Mouse (Mus musculus): Measurements from ENCODE around the gene Itga9. TPM values are rescaled to one million over a fixed set of nuclear protein-coding genes. Genes with fewer than 3 reads are reported as not detected.
A peak's percentile ranks its signal among the peaks of the same experiment; 100 is the strongest.

Itga9 gene
- polyA plus RNA-seq, 1 experiment: 9.0 TPM

DNA sequence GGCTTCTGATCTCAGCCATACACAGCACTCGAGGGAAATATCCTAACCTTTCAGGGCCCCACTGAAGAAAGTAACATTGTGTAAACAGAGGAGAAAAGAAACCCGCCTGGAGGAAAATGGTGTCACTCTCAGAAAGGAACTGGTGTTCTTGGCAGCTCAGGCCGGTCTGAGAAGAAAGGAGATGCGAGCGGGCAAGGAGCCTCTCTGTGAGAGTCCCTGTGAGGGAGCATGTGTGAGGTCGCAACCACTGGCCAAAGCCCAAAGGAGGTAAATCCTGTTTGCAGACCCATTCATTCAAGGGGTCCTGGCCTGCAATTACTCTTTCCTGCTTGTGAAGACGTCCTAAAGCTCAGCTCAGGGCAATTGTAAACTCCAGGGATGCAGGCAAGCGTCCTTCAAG is 308.1 kb downstream of the Itga9 start:
- Histone ChIP-seq H3K27me3 (ENCODE audit: control insufficient read depth, insufficient read depth, low read length) (no peaks in the 10 kb centered on the region), H3K27ac (ENCODE audit: control insufficient read depth, insufficient read depth, low read length) (no peak overlapping the region), H3K4me3 (ENCODE audit: control insufficient read depth, insufficient read depth, low read length) (no peak overlapping the region), H3K36me3 (ENCODE audit: control insufficient read depth, insufficient read depth, low read length) (no peaks in the 10 kb centered on the region), H3K4me1 (replicated peaks; ENCODE audit: control insufficient read depth, insufficient read depth, low read length) (0 out of 2 replicates have a peak, but pooled peaks cover 4% of the 10 kb centered on the region)
- no peak for DNase-seq
- TF ChIP-seq CTCF (IDR thresholded peaks at IDR 0.05; ENCODE audit: borderline replicate concordance, control insufficient read depth, extremely low read depth, insufficient read depth, low read length, poor library complexity): no peak
- TF ChIP-seq POLR2A (IDR thresholded peaks at IDR 0.05; ENCODE audit: control insufficient read depth, extremely low read depth, insufficient read depth, low read length, poor library complexity): no peak
- 90% methylated on average over 8 of the region's 8 CpGs for WGBS

DNA sequence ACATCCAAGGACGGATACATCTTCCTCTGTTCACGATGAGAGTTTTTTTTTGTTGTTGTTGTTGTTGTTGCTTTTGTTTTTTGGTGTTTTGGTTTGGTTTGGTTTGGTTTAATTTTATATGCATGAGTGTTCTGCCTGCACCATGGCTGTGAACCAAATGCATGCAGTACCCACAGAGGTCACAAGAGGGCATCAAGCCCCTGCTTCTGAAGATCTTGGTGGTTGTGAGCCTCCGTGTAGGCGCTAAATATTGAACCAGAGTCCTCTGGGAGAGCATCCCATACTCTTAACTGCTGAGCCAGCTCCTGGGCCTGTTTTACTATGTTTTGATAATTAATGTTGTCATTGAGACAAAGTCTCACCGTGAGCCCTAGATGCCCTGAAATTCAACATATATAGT is 308.8 kb downstream of the Itga9 start:
- no peaks in the 10 kb centered on the region for H3K27me3 ChIP-seq (ENCODE audit: control insufficient read depth, insufficient read depth, low read length)
- 80% methylated on average over 5 of the region's 5 CpGs for WGBS
- DNase-seq: peak; percentile 41
- 0 out of 2 replicates have a peak, but pooled peaks cover 4% of the 10 kb centered on the region for H3K4me1 ChIP-seq (replicated peaks; ENCODE audit: control insufficient read depth, insufficient read depth, low read length)
- H3K36me3 ChIP-seq (ENCODE audit: control insufficient read depth, insufficient read depth, low read length): no peaks in the 10 kb centered on the region
- H3K27ac ChIP-seq (ENCODE audit: control insufficient read depth, insufficient read depth, low read length): no peak overlapping the region
- TF ChIP-seq POLR2A (IDR thresholded peaks at IDR 0.05; ENCODE audit: control insufficient read depth, extremely low read depth, insufficient read depth, low read length, poor library complexity) (no peak), CTCF (IDR thresholded peaks at IDR 0.05; ENCODE audit: borderline replicate concordance, control insufficient read depth, extremely low read depth, insufficient read depth, low read length, poor library complexity) (no peak)
- H3K4me3 ChIP-seq (ENCODE audit: control insufficient read depth, insufficient read depth, low read length): no peak overlapping the region

DNA sequence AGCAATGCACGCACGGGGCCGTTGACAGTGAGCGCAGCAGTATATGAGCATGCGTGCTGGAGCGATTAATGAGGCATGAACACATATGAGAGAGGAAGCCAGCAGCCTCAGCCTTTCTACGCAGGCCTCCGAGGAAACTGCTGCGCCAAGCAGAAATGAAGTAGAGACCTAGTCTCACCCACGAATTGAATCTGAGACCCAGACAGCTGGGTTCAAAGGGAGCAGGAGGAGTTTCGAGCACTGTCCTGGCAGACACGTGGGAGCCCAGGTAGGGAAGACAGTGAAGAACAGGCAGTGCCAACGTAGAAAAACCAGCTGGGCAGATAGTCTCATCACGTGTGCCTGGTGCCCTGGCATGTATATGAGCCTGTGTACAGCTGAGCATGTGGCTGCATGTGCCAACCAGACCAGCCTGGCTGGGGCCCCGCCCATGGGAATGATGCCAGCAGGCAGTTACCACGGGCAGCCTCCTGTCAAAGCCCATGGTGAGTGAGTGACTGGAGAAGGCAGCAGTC is 313.2 kb downstream of the Itga9 start:
- no peak overlapping the region for H3K27ac ChIP-seq (ENCODE audit: control insufficient read depth, insufficient read depth, low read length)
- WGBS: 80% methylated on average over 16 of the region's 16 CpGs
- DNase-seq: no peak
- H3K27me3 ChIP-seq (ENCODE audit: control insufficient read depth, insufficient read depth, low read length): no peaks in the 10 kb centered on the region
- no peaks in the 10 kb centered on the region for H3K36me3 ChIP-seq (ENCODE audit: control insufficient read depth, insufficient read depth, low read length)
- H3K4me3 ChIP-seq (ENCODE audit: control insufficient read depth, insufficient read depth, low read length): no peak overlapping the region
- TF ChIP-seq CTCF (IDR thresholded peaks at IDR 0.05; ENCODE audit: borderline replicate concordance, control insufficient read depth, extremely low read depth, insufficient read depth, low read length, poor library complexity) (no peak), POLR2A (IDR thresholded peaks at IDR 0.05; ENCODE audit: control insufficient read depth, extremely low read depth, insufficient read depth, low read length, poor library complexity) (no peak)
- peaks cover 6% of the 10 kb centered on the region for H3K4me1 ChIP-seq (replicated peaks; ENCODE audit: control insufficient read depth, insufficient read depth, low read length)

DNA sequence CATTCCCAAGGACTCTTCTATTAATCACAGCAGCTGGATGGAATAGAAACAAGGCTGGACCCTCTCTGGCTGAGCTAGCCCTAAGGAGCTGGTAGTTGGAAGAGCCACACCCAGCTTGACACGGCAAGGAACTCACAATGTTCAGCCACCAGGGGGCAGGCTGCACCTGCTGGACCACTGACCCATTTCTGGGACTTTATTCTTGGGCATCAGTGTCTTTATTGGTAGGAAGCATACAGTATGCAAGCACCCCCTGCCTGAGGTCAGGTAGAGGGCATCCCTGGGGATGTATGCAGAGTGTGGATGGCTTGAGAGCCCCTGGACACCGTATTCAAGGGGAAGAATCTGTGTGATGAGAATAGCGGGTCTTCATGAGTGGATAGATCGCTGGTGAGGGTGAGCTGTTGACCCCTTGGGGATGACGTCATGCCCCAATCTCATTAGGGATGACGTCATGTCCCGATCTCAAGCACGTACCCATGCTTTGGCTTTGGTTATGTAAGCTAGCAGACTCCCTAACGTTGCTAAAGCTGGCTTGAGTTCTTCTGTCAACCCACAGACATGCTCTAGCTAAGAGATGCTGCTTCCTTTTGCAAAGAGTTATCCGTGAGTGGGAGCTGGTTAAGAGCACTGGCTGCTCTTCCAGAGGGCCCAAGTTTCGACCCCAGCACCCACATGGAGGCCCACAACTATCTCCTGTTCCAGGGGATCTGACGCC is 314.5 kb downstream of the Itga9 start:
- H3K27ac ChIP-seq (ENCODE audit: control insufficient read depth, insufficient read depth, low read length): no peak overlapping the region
- WGBS: 64% methylated on average over 12 of the region's 12 CpGs
- DNase-seq: peak; percentile 77
- no peak for TF ChIP-seq POLR2A (IDR thresholded peaks at IDR 0.05; ENCODE audit: control insufficient read depth, extremely low read depth, insufficient read depth, low read length, poor library complexity)
- TF ChIP-seq CTCF (IDR thresholded peaks at IDR 0.05; ENCODE audit: borderline replicate concordance, control insufficient read depth, extremely low read depth, insufficient read depth, low read length, poor library complexity): peak; percentile 95
- H3K36me3 ChIP-seq (ENCODE audit: control insufficient read depth, insufficient read depth, low read length): no peaks in the 10 kb centered on the region
- H3K4me3 ChIP-seq (ENCODE audit: control insufficient read depth, insufficient read depth, low read length): no peak overlapping the region
- H3K27me3 ChIP-seq (ENCODE audit: control insufficient read depth, insufficient read depth, low read length): no peaks in the 10 kb centered on the region
- peaks cover 13% of the 10 kb centered on the region for H3K4me1 ChIP-seq (replicated peaks; ENCODE audit: control insufficient read depth, insufficient read depth, low read length)

DNA sequence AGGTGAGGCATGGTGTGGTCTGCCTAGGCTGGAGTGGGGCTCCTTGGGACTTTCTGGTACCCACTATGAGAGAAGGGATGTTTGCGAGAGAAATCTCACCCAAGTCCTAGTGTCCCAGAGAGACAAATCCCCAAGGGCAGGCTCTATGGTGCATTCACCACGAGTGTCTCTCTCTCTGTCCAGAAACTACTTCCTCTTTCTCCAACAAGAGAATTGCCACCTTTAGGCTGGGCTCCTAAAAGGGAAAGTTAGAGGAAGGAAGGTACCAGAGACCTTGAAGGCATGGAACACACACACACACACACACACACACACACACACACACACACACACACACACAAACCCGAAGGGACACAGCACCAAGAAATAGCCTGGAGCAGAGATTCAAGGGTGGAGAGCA is 315.4 kb downstream of the Itga9 start:
- no peak overlapping the region for H3K27ac ChIP-seq (ENCODE audit: control insufficient read depth, insufficient read depth, low read length)
- TF ChIP-seq CTCF (IDR thresholded peaks at IDR 0.05; ENCODE audit: borderline replicate concordance, control insufficient read depth, extremely low read depth, insufficient read depth, low read length, poor library complexity) (no peak), POLR2A (IDR thresholded peaks at IDR 0.05; ENCODE audit: control insufficient read depth, extremely low read depth, insufficient read depth, low read length, poor library complexity) (no peak)
- 29% methylated on average over 3 of the region's 3 CpGs for WGBS
- no peak for DNase-seq
- no peaks in the 10 kb centered on the region for H3K36me3 ChIP-seq (ENCODE audit: control insufficient read depth, insufficient read depth, low read length)
- peaks cover 16% of the 10 kb centered on the region for H3K4me1 ChIP-seq (replicated peaks; ENCODE audit: control insufficient read depth, insufficient read depth, low read length)
- H3K4me3 ChIP-seq (ENCODE audit: control insufficient read depth, insufficient read depth, low read length): no peak overlapping the region
- H3K27me3 ChIP-seq (ENCODE audit: control insufficient read depth, insufficient read depth, low read length): no peaks in the 10 kb centered on the region

DNA sequence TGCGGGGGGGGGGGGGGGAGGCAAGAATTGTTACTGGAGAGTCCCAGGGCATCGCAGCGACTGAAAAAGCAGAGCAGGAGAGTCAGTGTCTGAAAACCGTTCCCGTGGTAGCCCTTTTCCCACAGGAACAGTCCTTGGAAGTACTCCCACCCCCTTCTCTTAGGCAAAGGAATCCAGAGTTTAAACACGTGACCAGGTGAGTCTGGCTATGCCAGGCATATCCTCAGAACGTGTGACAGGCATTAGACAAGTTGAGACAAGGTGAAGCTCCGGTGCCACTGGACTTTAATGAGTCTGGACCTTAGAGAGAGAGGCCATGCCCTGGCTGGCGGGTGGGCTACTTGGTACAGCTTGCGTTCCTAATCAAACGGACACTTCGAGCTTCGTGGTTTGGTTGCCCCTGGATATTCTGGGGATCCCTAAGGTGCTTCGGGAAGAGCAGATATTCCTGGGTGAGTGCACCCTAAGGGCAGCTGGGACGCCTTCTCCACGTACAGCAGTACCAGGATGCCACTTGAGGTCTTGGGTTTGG is 318.1 kb downstream of the Itga9 start:
- WGBS: 53% methylated on average over 16 of the region's 16 CpGs
- DNase-seq: peak; percentile 17
- no peaks in the 10 kb centered on the region for H3K27me3 ChIP-seq (ENCODE audit: control insufficient read depth, insufficient read depth, low read length)
- peaks cover 23% of the 10 kb centered on the region for H3K4me1 ChIP-seq (replicated peaks; ENCODE audit: control insufficient read depth, insufficient read depth, low read length)
- peak overlapping the region; percentile 63 for H3K4me3 ChIP-seq (ENCODE audit: control insufficient read depth, insufficient read depth, low read length)
- no peak for TF ChIP-seq CTCF (IDR thresholded peaks at IDR 0.05; ENCODE audit: borderline replicate concordance, control insufficient read depth, extremely low read depth, insufficient read depth, low read length, poor library complexity)
- 0 out of 2 replicates have a peak, but pooled peaks have one; percentile 4 for TF ChIP-seq POLR2A (IDR thresholded peaks at IDR 0.05; ENCODE audit: control insufficient read depth, extremely low read depth, insufficient read depth, low read length, poor library complexity)
- H3K27ac ChIP-seq (ENCODE audit: control insufficient read depth, insufficient read depth, low read length): no peak overlapping the region
- H3K36me3 ChIP-seq (ENCODE audit: control insufficient read depth, insufficient read depth, low read length): no peaks in the 10 kb centered on the region

Measured in thymus, adult 2 months (tissue).